Mouse (Mus musculus): Measurements from ENCODE around the gene Ccdc63.
A peak's percentile ranks its signal among the peaks of the same experiment; 100 is the strongest.

The Ccdc63 gene

DNA sequence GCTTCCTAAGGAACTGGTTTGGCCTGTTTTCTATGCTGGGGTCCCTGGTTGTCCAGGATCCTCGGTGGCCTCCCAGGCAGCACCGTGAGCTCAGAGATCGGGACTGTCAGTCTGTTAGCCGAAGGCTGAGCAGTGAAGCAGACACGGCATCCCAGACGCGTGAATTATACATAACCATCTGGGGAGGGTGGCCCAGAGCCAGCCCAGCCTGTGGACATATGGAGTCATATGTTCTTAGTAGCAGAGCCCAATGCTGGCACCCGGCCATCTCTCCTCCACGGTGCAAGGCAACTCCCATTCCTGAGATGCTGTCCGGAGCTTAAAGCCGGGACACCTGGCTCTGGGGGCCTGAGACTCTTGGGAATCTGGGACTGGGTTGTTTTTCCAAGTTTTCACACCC lies 59.7 kb downstream of the Ccdc63 start:
- DNase-seq = no peak

DNA sequence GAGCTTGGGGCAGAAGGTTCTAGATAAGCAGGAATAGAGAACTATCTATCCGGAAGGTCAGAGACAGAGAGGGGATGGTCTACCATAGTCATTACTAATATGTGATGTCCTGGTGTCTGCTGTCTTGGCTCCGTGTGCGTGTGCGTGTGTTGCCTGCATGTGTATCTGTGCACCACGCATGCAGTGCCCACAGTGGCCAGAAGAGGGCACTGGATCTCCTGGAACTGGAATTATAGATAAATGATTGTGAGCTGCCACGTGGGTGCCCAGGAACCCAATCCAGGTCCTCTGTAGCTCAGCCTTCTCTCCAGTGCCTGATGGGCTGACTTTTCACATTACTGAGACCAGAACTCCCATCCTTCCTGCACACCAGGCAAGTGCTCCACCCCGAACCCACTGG lies 60.8 kb downstream of the Ccdc63 start:
- DNase-seq = no peak

DNA sequence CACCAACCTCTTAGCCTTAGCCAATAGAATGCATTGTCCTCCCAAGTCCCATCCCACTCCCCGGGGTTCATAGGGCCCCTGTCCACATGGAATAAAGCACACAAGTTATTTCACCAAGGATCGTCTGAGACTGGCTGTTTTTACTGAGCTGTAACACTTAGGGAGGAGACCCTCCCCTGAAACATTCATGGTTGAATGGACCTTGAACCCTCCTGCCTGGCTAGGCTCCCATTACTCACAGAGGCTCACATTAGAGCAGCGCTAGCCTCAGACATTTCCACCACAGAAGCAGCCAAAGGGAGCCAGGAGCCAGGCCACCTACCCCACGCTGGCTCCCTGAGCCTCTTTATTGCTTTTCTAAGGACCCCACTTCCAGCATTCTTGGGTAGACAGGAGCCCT lies 63.4 kb downstream of the Ccdc63 start:
- no peak for DNase-seq

DNA sequence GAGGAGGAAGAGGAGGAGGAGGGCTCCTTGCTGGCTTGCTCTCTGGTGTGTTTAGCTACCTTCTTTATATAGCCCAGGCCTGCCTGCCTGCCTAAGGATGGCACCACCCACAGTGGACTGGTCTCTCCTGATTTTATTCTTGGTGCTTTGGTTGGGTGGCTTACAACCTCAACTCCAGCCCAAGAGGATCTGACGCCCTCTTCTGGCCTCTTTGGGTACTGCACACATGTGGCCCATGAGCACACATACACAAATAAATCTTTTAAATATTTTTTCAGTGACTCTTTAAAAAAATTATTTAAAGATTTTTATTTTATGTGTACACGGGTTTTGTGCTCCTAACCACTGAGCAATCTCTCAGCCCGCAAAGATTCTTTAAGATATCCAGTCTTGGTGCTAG lies 64.9 kb downstream of the Ccdc63 start:
- no peak for DNase-seq

DNA sequence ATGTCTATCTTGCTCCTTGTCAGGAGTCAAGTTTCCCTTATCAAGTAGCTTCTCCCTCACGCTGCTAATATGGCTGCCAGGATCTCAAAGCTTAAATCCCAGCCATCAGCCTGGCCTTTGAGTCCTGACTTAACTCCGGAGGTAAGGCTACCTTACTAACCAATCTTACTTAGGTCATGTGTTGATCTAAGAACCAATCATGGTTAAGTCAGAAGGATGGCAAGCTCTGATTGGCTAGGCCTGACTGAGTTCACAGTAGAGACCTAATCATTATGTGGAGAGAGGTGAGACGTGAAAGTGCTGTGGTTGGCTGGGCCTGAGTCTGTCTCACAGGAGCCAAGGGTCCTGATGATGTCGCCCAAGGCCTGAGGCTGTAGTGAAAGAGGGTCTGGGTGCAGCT lies 68.6 kb downstream of the Ccdc63 start:
- DNase-seq = no peak

DNA sequence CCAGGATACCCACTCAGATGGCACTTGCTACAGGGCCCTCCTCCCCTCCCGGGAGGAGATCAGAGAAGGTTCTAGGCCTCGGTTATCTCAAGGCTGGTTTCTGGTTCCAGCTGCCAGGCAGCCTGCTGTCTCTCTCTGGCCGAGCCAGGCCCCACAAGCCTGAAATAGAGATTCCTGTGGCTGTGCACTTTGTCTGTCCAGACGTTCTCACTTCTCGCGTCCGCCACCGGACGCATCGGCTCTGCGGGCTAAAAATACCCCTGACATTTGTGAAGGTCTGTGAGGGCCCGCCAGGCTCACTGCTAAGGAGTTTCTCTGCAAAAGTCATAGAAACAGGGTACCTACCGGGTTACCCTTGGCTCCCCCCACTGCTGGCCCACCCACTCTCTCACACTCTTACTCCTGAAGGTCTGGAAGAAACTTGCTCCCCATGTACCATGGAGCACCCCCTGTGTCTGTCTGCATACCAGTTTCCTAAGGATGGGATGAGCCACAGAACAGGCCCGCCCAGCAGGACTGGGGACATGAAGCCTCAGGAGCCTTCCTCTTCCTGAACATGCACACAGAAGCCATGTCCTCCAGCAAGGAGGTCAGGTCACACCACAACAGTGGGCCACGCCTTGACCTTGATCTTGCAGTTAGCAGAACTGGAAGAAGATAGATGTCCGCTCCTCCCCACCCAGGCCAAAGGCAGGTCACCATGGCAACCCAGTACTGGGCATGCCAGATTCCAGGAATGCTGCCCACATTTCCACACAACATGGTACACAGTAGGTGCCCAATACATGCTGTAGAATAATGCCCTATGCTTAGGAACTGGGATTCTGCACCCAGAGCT lies 69.4 kb downstream of the Ccdc63 start:
- DNase-seq = peak; percentile 96

DNA sequence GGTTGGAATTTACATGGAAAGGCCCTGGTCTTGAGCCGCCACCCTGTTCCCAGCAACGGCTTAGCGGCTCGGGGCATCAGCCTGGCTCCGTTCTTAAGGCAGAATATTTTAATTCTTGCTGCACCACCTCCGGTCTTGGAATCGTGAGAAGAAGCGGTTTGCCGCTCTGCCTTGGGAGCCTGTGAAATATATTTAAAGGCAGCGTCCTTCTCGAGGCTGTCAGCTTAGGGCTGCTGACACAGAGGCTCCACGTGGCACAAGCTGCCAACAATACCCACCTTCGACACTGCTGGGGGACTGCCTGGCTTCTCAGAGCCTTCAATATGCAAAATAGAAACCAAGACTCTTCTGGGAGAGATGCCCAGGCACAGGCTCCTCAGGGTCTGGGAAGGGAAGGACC lies 72.1 kb downstream of the Ccdc63 start:
- no peak for DNase-seq

DNA sequence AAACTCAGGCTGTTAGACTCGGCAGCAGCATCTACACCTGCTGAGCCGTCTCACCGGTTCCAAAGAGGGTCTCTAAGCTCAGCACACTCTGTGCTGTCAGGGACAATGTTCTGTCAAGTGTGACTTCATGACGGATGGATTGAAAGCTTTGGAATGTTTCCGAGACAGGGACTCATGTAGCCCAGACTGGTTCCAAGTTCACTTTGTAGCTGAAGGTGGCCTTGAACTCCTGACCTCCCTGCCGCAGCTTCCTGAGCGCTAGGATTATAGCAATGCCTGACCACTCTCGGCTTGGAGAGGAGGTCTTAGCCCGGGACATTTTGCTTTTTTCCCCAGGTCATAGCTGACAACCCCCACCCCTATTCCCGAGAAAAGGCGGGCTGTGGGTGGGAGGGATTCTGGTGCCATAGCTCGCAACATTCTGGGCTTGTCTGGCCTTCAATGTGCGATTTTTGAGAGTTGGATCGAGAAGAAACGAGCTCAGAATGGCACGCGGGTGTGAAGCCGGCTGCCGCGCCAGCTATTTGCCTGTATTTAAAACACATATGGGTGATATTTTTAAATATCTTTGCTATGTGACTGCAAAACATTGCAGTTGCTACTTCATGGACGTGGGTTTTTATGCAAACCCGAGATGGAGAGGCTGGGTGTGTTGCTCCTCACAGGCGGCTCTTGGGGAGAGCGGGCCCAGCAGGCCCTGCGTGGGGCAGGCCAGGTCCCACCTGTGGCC lies 77.3 kb downstream of the Ccdc63 start:
- no peak for DNase-seq

DNA sequence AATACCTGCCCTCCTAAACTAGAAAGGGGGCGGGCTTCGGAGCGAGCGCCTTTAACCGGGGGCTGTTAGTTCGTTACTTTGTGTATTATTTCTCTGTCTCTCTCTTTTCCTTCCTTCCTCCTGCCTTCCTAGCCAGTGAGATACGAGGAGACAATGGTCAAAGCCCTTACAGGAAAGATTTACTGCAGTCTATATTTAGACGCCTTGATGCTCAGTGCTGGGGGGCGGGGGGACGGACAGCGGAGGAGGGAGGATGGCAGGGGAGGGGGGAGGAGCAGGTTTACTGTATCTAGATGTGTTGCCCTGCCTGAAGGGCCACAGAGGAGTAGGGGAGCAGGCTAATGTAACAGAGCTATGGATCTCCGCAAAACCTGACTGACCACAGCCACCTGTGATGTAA lies 78.1 kb downstream of the Ccdc63 start:
- no peak for DNase-seq

DNA sequence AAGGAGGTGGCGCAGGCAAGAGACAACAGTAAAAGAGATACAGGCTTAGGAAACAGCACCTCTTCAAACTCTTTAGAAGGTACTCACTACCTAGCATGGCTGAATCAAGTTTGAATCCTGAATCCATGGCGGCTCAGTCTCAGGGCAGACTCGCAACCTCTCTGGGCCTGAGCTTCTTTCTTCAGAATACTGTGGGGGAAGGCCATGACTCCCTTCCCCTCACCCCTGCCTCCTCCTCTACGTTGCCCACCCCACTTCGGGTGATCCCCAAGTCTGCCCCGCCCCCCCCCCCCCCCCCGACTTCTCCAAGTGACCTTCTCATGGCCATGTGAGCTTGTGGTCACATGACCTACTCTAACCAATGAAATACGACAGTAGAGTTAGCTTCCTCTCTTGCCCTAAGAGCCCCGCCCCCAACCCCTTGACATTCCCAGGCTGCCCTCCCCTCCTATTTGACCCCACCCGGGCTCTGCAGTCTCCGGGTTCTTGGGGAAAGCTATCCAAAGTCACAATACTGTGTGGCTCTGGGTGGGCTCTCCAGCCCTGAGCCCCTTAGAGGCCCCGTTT lies 79.8 kb downstream of the Ccdc63 start:
- DNase-seq = no peak

DNA sequence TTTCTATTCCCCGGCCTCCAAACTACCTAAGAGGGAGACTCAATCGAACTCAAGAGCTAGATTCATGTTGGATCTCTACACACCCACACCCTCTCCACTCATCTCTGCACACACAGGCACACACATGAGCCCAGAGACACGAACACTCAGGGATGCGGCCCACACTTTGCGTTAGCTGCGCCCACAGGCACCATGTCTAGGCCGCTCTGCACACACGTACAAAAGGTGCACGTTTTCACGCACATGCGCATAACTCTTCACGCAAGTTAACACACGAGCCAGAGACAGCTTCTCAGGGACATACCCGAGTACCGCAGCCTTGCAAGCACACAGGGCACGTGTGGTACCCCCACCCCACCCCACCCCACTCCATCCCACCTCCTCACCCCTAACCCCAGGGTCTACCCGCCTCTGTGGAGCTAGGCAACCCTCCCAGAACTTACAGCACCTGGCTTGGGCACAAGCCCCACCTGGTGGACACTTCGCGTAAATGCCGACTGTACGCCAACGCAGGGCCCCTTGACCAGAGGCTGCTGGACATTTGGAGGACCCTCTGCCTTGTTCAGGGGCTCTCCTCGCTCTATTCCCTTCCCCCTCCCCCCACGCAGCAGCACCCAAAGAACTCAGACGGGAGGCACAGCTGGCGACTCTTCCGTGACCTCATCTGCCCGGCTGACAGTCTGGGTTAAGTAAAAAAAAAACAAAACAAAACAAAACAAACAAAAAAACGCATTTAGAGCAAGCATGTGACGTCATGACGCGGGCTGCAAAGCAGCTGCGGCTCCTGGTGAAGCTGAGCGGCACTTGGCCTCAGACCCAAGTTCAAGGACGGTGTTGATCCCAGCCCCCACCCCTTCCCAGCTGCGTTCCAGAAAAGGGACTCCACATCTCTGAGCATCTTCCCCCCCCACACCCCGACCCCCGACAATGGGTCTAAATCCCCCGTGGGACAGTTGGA lies 81.3 kb downstream of the Ccdc63 start:
- DNase-seq = peak; percentile 94

All from heart, adult 11 months (tissue).